Mouse (Mus musculus) activated CD4-positive, CD25-positive, alpha-beta regulatory T cell, adult 4 months (primary cell): ENCODE measurements around the gene Rc3h1. TPM values are rescaled to one million over a fixed set of nuclear protein-coding genes. Genes with fewer than 3 reads are reported as not detected.
A peak's percentile ranks its signal among the peaks of the same experiment; 100 is the strongest.

Source experiments
- ATAC-seq: one replicate; pipeline ENCODE4 v1.8.0; 2017
- polyA plus RNA-seq, 2 experiments: library from polyadenylated mRNA; unstranded; fragments of 100-300 nt; shearing (Covaris generic); gene quantifications; one replicate each; pipeline ENCODE4 v1.2.1; 2017

Gene Rc3h1
- polyA plus RNA-seq, 2 experiments from 2014 or later: 12.8 to 14.9 TPM

DNA sequence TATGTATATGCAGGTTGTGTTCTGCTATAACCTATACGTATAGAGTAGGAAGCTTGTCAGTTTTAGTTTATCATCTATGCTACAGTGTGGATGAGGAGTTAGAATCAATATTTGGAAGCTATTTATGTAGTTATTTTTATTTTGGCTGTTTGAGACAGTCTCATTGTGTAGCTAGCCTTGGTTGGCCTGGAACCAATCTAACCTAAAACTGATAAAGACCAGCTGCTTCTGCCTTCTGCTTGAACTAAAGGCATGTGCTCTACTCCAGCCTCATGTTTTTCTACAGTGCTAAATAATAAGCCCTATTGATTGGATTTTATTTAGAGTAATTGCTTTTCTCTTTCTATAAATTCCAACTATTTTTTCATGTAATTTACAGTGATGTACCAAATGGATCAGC is 61.0 kb downstream of the Rc3h1 start:
- no peak for ATAC-seq

DNA sequence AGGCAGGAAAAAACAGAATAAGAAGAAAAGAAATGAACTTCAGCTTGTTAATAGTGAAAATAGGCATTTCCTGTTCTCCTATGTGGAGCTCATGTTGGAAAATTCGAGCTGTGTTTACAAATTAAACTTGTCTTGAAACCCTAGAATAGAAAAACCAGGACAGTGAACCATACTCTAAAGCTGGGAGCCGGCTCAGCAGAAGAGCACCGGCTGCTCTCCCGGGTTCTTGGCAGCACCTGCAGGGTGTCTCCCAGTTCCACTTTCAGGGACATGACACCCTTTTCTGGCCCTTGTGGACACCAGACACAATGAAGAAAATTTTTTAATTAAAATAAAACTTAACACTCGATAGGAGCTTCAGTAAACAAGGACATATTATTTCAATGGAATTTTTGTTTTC is 62.4 kb downstream of the Rc3h1 start:
- no peak for ATAC-seq

DNA sequence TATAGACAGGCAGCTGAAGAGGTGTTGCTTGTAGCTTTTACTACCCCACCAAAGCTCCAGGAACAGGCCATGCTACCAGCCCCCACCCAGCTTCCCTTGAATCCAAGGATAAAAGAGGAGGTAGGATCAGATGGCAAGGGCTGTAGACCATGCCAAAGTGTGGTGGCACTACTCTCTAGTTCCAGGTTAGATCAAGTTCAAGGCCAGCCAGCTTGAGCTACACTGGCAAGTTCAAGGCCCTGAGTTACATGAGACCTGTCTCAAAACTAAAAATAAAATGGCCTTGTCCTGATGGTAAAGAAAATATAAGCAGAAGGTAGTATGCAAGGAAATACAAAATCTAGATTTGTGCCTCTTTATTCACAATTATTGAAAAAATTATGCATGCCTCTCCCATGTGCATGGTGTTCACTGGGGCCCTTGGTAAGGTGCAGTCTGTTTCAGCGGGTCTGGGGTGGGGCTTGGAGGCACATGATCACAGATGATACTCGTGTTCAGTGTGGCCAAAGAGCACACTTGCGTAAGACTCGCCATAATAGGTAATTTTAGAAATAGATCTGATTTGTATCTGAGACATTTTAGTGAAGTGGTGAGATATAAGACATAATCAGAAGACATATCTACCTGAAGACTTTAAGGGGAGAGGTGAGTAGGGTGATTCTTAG is 72.0 kb downstream of the Rc3h1 start, which contains the start of gene Serpinc1:
Gene Serpinc1 (plus strand): TSS at position 515 of the 665 bp plus-strand sequence.
- ATAC-seq: no peak

DNA sequence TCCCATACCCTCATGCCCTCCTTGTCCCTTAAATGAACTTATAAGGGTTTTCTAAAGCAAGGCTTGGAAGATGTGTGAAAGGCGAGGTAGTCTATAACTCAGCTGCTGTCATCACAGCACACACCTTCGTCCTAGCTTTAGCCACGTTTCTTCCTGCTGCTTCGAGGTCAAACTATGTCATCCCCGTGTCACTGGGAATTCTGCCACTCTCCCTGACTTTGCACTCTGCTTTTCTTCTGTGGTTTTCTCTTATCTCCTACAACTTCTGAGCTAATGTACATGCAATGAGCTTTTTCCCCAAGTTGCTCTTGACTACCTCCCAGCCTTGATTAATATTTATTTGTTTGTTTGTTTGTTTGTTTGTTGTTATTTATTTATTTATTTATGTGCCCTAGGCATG is 73.8 kb downstream of the Rc3h1 start:
- ATAC-seq: no peak

DNA sequence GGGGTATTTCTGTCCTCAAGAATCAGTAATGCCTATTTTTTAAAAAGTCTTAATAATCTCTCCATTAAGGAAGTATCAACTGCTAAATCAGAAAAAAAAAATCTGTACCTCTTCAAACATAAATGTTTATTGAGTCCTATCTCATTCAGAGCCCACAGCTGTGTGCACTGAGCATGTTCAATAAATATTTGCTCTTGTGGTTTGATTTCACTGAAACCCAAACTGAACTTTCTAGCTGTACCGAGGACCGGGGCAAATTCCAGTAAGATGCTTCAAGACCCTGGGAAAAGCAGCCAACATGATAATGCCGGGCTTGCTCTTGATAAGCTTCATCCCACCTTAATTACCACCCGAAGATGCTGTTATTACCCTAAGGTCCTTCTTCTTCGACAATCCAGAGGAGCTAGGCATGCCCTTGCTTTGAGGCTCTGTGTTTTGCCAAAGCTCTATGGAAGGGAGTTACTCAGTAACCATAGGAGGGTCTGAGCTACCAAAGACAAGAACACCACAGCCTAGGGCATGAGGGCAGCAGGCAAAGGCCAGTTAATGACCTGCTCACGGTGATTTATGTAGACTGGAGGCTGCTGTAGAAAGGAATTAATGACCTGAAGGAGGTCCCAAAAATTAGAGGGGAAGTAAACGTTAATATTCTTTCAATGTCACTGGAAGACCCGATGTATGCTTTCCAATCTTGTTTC is 74.5 kb downstream of the Rc3h1 start:
- no peak for ATAC-seq

DNA sequence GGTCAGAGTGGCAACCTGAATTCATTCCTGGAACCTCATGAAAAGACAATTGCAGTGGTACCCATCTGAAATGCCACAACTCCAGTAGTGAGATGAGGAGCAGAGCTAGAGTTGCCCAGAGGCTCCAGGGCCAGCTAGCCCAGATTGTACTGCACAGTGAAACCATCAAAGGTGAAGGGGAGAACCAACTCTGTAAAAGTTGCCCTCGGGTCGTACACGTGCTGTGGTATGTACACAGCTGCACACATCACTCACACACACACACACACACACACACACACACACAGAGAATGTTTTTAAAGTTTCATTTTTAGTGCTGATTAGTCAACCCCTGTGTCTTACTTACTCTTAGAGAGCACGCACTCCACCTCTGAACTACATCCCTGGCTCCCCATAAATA is 75.1 kb downstream of the Rc3h1 start:
- ATAC-seq: no peak

DNA sequence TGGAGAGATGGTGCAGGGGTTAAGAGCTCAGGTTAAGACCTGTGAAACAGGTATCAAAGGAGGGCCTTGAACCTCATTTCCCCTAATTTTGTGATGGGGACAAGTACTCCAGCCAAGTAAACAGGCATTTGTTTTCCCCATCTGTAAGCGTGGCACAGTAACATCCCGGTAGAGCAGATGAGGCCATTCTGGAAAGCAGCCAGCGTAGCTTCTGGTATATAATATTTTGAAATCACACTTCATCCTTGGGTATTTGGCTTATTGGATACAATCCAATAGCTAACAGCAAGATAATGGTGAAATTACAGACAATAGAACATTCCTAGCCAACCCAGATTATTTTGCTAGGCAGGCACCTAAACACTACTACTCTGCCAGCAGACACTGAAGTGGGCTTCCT is 76.7 kb downstream of the Rc3h1 start:
- ATAC-seq: no peak

DNA sequence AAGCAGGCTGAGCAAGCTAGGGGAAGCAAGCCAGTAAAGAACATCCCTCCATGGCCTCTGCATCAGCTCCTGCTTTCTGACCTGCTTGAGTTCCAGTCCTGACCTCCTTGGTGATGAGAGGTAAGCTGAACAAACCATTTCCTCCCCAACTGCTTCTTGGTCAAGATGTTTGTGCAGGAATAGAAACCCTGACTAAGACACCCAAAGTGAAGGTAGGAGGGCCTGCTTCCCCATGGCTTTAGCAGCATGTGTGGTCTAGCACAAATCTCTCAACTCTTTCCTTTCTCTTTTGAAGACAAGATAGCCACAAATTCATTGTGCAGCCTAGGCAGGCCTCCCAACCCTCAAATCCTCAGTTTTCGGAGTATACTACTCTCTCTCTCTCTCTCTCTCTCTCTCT is 78.5 kb downstream of the Rc3h1 start:
- peak; percentile 28 for ATAC-seq

DNA sequence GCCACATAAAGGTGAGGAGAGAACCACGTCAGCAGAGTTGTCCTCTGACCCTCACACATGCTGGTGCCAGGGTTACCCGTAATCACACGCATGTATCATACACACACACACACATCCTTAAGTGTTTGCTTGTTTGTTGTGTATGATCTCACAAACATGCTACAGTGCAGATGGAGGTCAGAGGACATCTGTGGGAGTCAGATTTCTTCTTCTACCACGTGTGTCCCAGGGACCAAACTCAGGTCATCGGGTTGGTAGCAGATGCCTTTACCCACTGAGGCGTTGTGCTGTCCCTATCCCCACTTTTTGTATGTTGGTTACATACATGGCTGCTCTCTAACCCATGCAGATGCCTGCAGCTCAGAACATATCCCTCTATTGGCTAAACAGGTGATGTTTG is 79.3 kb downstream of the Rc3h1 start:
- ATAC-seq: no peak

DNA sequence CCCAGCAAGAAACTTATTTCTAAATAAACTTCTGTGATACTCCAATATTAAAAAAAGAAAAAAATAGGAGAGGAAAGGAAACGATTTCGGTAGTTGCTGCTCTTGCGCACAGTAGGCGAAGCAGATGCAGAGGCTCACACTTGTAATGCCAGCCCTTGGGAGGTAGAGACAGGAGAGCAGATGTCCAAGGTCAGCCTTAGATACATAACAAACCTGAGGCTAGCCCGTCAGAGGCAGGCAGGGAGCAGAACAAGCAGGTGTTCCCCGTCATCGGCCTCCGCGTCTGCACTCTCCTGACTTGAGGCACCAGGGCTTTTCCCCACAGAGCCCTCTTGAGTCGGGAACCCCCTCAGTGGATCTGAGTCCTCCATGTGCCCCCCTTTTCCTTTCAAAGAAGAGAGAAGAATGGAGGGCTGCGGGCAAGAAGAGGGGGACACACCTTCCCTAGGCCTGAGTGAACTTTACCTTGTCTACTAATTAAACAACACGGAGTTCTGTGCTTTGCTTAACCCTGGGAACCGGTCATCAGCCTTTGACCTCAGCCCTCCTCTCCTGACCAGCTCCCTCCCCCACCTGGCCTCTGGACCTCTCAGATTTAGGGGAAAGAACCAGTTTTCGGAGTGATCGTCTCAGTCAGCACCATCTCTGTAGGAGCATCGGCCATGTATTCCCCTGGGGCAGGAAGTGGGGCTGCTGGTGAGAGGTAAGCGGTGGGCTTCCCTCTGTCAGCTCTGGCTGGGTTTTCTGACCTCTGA is 80.8 kb downstream of the Rc3h1 start:
- ATAC-seq: no peak

DNA sequence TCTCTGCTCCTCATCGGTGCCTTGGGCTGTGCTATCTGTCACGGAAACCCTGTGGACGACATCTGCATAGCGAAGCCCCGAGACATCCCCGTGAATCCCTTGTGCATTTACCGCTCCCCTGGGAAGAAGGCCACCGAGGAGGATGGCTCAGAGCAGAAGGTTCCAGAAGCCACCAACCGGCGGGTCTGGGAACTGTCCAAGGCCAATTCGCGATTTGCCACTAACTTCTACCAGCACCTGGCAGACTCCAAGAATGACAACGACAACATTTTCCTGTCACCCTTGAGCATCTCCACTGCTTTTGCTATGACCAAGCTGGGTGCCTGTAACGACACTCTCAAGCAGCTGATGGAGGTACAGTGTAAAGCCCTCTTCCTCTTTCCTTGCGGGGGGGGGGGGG is 83.2 kb downstream of the Rc3h1 start:
- ATAC-seq: no peak

DNA sequence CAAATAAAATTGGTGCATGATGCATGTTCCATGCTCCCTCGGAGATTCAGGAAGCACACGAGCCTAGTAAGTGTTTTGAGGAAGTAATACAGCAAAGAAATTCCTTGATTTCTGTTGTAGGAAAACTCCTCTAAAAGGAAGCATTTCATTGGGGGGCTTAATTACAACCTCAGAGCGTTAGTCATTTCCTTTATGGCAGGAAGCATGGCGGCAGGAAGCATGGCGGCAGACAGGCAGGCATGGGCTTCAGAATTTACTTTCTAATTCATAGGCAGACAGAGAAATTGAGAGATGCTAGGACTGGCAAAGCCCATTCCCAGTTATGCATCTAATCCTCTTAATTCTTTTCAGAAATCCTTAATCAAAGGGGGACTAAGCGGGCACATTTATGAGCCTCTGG is 87.6 kb downstream of the Rc3h1 start:
- no peak for ATAC-seq

DNA sequence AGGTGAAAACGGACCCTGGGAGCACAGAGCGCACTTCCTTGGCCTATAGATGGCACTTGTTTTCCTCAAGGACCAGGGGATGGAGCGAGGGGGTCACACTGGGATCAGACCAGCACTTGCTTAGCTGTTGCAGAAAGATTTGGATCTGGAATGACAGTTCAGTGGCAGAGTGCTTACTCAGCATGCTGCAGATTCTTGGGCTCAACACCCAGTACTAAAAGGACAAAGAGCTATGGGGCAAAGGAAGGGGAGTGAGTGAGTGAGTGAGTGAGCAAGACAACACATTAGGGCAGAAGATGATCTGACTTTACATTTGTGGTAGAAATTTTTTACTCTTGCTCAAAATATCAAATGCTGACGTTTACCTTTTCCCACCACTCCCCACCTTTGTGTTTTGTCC is 98.7 kb downstream of the Rc3h1 start:
- ATAC-seq: no peak

DNA sequence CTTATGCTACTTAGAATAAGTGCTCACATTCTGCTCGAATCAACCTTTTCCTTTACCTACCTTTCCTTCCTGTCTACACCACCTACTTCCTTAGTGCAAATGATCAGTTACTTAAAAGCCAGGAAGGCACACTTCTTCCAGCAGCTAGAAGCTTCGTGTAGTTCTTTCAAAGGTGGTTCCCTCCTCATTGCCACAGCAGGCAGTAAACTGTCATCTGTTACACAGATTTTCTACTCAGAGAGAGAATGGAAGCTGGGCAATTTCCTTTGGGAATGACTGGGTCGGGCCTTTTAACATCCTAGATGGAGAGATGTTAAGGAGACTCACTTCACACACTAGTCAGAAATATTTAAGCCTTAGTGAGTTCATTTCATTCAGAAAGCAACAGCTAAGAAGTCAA is 99.3 kb downstream of the Rc3h1 start:
- ATAC-seq: no peak

DNA sequence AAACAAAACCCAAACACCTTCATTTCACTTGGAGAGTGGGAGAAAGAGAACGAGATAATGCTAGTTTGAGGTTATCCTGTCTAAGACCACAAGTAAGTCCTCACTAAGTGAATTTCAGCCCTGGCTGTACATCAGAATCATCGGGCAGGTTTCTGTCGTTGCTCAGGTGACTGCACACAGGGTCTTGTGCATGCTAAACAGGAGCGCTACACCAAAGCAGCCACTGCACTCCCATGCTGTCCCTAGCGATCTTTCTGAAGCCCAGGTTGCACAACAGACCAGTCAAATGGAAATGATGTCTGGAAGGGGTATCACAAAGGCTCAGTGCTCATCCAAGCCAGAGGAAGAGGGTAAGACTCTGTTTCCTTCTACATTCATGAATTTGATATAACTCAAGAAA is 100.3 kb downstream of the Rc3h1 start:
- ATAC-seq: no peak

DNA sequence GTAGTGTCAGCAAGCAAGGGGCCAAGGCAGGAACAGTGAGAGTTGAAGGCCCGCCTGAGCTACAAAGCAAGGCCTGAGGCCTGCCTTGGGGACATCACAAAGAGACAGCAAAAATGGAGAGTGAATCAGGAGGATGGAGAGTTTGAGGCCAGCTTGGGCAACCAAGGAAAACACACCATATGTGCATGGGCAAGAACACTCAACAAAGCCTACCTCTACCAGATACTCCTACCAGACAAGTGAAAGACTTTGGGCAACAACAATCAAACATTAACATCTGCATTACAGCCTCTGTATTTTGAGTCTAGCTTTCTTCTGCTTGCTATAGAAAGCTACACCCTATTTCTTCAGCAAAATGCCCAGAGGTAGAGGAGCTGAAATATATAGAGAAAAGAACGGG is 101.8 kb downstream of the Rc3h1 start:
- ATAC-seq: no peak

DNA sequence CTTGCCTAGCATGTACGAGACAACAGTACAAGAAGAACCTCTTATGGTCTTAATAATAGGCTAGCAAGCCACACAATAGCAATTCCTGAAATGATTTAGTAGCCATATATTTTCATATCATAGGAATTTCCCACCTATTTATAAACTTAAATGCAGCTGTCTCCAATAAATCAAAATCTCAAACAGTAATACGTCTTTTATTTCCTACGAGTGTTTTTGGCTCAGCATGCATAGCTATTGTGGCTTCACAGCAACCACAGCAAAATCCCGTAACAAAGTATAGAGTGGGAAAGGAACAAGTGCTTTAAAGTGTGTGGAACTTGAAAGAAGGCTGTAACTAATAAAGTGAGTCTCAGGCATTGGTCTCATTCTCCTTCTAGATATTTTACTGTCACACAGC is 104.2 kb downstream of the Rc3h1 start:
- no peak for ATAC-seq

DNA sequence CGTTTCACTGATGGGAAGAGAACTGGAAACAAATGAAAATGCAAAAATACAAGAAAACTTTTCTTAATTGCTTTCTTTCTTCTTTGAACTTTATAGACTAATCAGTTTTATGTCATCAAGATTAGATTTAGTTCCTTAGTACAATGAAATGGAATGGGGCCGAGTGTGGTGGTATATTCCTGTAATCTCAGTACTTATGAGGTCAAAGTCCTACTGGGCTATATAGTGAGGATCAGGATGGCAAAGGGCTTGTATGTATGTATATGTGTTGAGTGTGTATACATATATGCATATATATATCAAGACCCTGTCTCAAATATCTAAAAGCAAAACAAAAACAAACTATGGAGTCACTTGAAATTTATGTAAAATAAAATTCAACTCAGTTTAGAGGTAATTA is 110.2 kb downstream of the Rc3h1 start:
- no peak for ATAC-seq

DNA sequence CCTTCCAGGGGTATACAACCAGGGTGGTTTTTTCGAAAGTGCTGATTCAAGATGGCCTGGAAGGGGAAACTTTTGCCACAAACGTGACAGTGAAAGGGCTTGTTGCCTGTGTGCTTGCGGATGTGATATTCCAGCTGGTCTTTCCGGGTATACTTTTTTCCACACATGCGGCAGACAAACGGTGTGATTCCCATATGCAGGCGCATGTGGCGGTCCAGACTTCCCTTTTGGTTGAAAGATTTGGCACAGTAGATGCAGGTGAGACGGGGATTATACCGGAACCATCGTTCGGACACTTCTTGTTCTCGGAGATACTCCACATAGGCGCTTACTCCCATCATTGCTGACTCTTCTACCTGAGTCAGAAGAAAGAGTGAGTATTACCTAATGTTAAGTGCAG is 113.8 kb downstream of the Rc3h1 start:
- ATAC-seq: no peak
